Mouse (Mus musculus): ENCODE measurements around the gene Fam227a. TPM values are rescaled to one million over a fixed set of nuclear protein-coding genes. Genes with fewer than 3 reads are reported as not detected.
A peak's percentile ranks its signal among the peaks of the same experiment; 100 is the strongest.

Gene Fam227a
- polyA plus RNA-seq, 1 experiment from 2014 or later, result 3.3 TPM

- no peak for ATAC-seq (replicated peaks; ENCODE audit: insufficient number of reproducible peaks, low FRiP score, low TSS enrichment, low read depth)
- peak overlapping the region; percentile 89 for H3K27ac ChIP-seq (replicated peaks; ENCODE audit: low read depth, low read length)
- no peaks in the 10 kb centered on the region for H3K9me3 ChIP-seq (replicated peaks; ENCODE audit: control insufficient read depth, low read length)
- peak overlapping the region; percentile 83 for H3K9ac ChIP-seq (replicated peaks; ENCODE audit: low read length)
- no peaks in the 10 kb centered on the region for H3K4me1 ChIP-seq (ENCODE audit: control insufficient read depth, insufficient read depth, low read length)
- H3K4me3 ChIP-seq (ENCODE audit: low read depth, low read length), result peak overlapping the region; percentile 77
- 5% methylated on average over 16 of the region's 16 CpGs for WGBS
- no peaks in the 10 kb centered on the region for H3K36me3 ChIP-seq (replicated peaks; ENCODE audit: control insufficient read depth, insufficient read depth, low read depth, low read length)
- DNase-seq (ENCODE audit: low spot score), result peak; percentile 93
- no peaks in the 10 kb centered on the region for H3K27me3 ChIP-seq (ENCODE audit: control insufficient read depth, insufficient read depth, low read length)
- H3K4me2 ChIP-seq (ENCODE audit: low read depth, low read length), result peak overlapping the region; percentile 83
Observed at GRCm38 (mm10) chr15:79657837-79658530, 772 bp downstream of the Fam227a start.

GRCm38 (mm10) chr15:79656451-79656850 lies 2.3 kb downstream of the Fam227a start:
- Histone ChIP-seq H3K36me3 (replicated peaks; ENCODE audit: control insufficient read depth, insufficient read depth, low read depth, low read length) (no peaks in the 10 kb centered on the region), H3K9ac (replicated peaks; ENCODE audit: low read length) (no peak overlapping the region), H3K4me2 (ENCODE audit: low read depth, low read length) (no peak overlapping the region), H3K4me1 (ENCODE audit: control insufficient read depth, insufficient read depth, low read length) (no peaks in the 10 kb centered on the region), H3K27ac (replicated peaks; ENCODE audit: low read depth, low read length) (no peak overlapping the region), H3K27me3 (ENCODE audit: control insufficient read depth, insufficient read depth, low read length) (no peaks in the 10 kb centered on the region), H3K4me3 (ENCODE audit: low read depth, low read length) (no peak overlapping the region), H3K9me3 (replicated peaks; ENCODE audit: control insufficient read depth, low read length) (no peaks in the 10 kb centered on the region)
- no peak for DNase-seq (ENCODE audit: low spot score)
- 92% methylated on average over 14 of the region's 14 CpGs for WGBS
- ATAC-seq (replicated peaks; ENCODE audit: insufficient number of reproducible peaks, low FRiP score, low TSS enrichment, low read depth), result no peak

- ATAC-seq (replicated peaks; ENCODE audit: insufficient number of reproducible peaks, low FRiP score, low TSS enrichment, low read depth), result no peak
- WGBS, result 73% methylated on average over 4 of the region's 4 CpGs
Observed at GRCm38 (mm10) chr15:79651481-79651880, 7.3 kb downstream of the Fam227a start.

GRCm38 (mm10) chr15:79650569-79650968 lies 8.2 kb downstream of the Fam227a start:
- Histone ChIP-seq H3K4me2 (ENCODE audit: low read depth, low read length) (no peak overlapping the region), H3K4me1 (ENCODE audit: control insufficient read depth, insufficient read depth, low read length) (no peaks in the 10 kb centered on the region), H3K9me3 (replicated peaks; ENCODE audit: control insufficient read depth, low read length) (no peaks in the 10 kb centered on the region), H3K4me3 (ENCODE audit: low read depth, low read length) (no peak overlapping the region), H3K27ac (replicated peaks; ENCODE audit: low read depth, low read length) (no peak overlapping the region), H3K9ac (replicated peaks; ENCODE audit: low read length) (no peak overlapping the region), H3K36me3 (replicated peaks; ENCODE audit: control insufficient read depth, insufficient read depth, low read depth, low read length) (no peaks in the 10 kb centered on the region), H3K27me3 (ENCODE audit: control insufficient read depth, insufficient read depth, low read length) (no peaks in the 10 kb centered on the region)
- DNase-seq (ENCODE audit: low spot score) (peak; percentile 40), ATAC-seq (replicated peaks; ENCODE audit: insufficient number of reproducible peaks, low FRiP score, low TSS enrichment, low read depth) (no peak)

More at GRCm38 (mm10) chr15:79651481-79651880, 7.3 kb downstream of the Fam227a start:
- no peaks in the 10 kb centered on the region for H3K27me3 ChIP-seq (ENCODE audit: control insufficient read depth, insufficient read depth, low read length)
- H3K4me1 ChIP-seq (ENCODE audit: control insufficient read depth, insufficient read depth, low read length), result no peaks in the 10 kb centered on the region
- H3K9me3 ChIP-seq (replicated peaks; ENCODE audit: control insufficient read depth, low read length), result no peaks in the 10 kb centered on the region
- no peak overlapping the region for H3K4me2 ChIP-seq (ENCODE audit: low read depth, low read length)
- DNase-seq (ENCODE audit: low spot score), result peak; percentile 14
- no peak overlapping the region for H3K4me3 ChIP-seq (ENCODE audit: low read depth, low read length)
- no peak overlapping the region for H3K9ac ChIP-seq (replicated peaks; ENCODE audit: low read length)
- H3K27ac ChIP-seq (replicated peaks; ENCODE audit: low read depth, low read length), result no peak overlapping the region
- no peaks in the 10 kb centered on the region for H3K36me3 ChIP-seq (replicated peaks; ENCODE audit: control insufficient read depth, insufficient read depth, low read depth, low read length)

GRCm38 (mm10) chr15:79648130-79648529 lies 10.6 kb downstream of the Fam227a start:
- ATAC-seq (replicated peaks; ENCODE audit: insufficient number of reproducible peaks, low FRiP score, low TSS enrichment, low read depth), result no peak
- H3K36me3 ChIP-seq (replicated peaks; ENCODE audit: control insufficient read depth, insufficient read depth, low read depth, low read length), result no peaks in the 10 kb centered on the region
- no peaks in the 10 kb centered on the region for H3K27me3 ChIP-seq (ENCODE audit: control insufficient read depth, insufficient read depth, low read length)
- H3K9me3 ChIP-seq (replicated peaks; ENCODE audit: control insufficient read depth, low read length), result no peaks in the 10 kb centered on the region
- H3K4me3 ChIP-seq (ENCODE audit: low read depth, low read length), result no peak overlapping the region
- no peak overlapping the region for H3K27ac ChIP-seq (replicated peaks; ENCODE audit: low read depth, low read length)
- no peaks in the 10 kb centered on the region for H3K4me1 ChIP-seq (ENCODE audit: control insufficient read depth, insufficient read depth, low read length)
- H3K4me2 ChIP-seq (ENCODE audit: low read depth, low read length), result no peak overlapping the region
- H3K9ac ChIP-seq (replicated peaks; ENCODE audit: low read length), result no peak overlapping the region
- DNase-seq (ENCODE audit: low spot score), result no peak
- 83% methylated on average over 12 of the region's 12 CpGs for WGBS

- Histone ChIP-seq H3K4me1 (ENCODE audit: control insufficient read depth, insufficient read depth, low read length) (no peaks in the 10 kb centered on the region), H3K36me3 (replicated peaks; ENCODE audit: control insufficient read depth, insufficient read depth, low read depth, low read length) (no peaks in the 10 kb centered on the region), H3K4me3 (ENCODE audit: low read depth, low read length) (no peak overlapping the region), H3K9me3 (replicated peaks; ENCODE audit: control insufficient read depth, low read length) (no peaks in the 10 kb centered on the region), H3K27me3 (ENCODE audit: control insufficient read depth, insufficient read depth, low read length) (no peaks in the 10 kb centered on the region), H3K27ac (replicated peaks; ENCODE audit: low read depth, low read length) (no peak overlapping the region), H3K4me2 (ENCODE audit: low read depth, low read length) (no peak overlapping the region), H3K9ac (replicated peaks; ENCODE audit: low read length) (no peak overlapping the region)
- DNase-seq (ENCODE audit: low spot score) (no peak), ATAC-seq (replicated peaks; ENCODE audit: insufficient number of reproducible peaks, low FRiP score, low TSS enrichment, low read depth) (no peak)
- 79% methylated on average over 2 of the region's 2 CpGs for WGBS
Observed at GRCm38 (mm10) chr15:79645483-79645882, 13.3 kb downstream of the Fam227a start.

- ATAC-seq (replicated peaks; ENCODE audit: insufficient number of reproducible peaks, low FRiP score, low TSS enrichment, low read depth) (no peak), DNase-seq (ENCODE audit: low spot score) (no peak)
- Histone ChIP-seq H3K27me3 (ENCODE audit: control insufficient read depth, insufficient read depth, low read length) (no peaks in the 10 kb centered on the region), H3K4me1 (ENCODE audit: control insufficient read depth, insufficient read depth, low read length) (no peaks in the 10 kb centered on the region), H3K36me3 (replicated peaks; ENCODE audit: control insufficient read depth, insufficient read depth, low read depth, low read length) (no peaks in the 10 kb centered on the region), H3K27ac (replicated peaks; ENCODE audit: low read depth, low read length) (no peak overlapping the region), H3K9me3 (replicated peaks; ENCODE audit: control insufficient read depth, low read length) (no peaks in the 10 kb centered on the region), H3K4me3 (ENCODE audit: low read depth, low read length) (no peak overlapping the region), H3K4me2 (ENCODE audit: low read depth, low read length) (no peak overlapping the region), H3K9ac (replicated peaks; ENCODE audit: low read length) (no peak overlapping the region)
- 73% methylated on average over 12 of the region's 12 CpGs for WGBS
Observed at GRCm38 (mm10) chr15:79641135-79641817, 17.5 kb downstream of the Fam227a start.

GRCm38 (mm10) chr15:79630471-79630870 lies 28.3 kb downstream of the Fam227a start:
- Histone ChIP-seq H3K9me3 (replicated peaks; ENCODE audit: control insufficient read depth, low read length) (no peaks in the 10 kb centered on the region), H3K4me3 (ENCODE audit: low read depth, low read length) (no peak overlapping the region), H3K36me3 (replicated peaks; ENCODE audit: control insufficient read depth, insufficient read depth, low read depth, low read length) (no peaks in the 10 kb centered on the region; the same call in 1 of the 2 replicates), H3K27me3 (ENCODE audit: control insufficient read depth, insufficient read depth, low read length) (no peaks in the 10 kb centered on the region), H3K9ac (replicated peaks; ENCODE audit: low read length) (no peak overlapping the region), H3K27ac (replicated peaks; ENCODE audit: low read depth, low read length) (no peak overlapping the region), H3K4me1 (ENCODE audit: control insufficient read depth, insufficient read depth, low read length) (no peaks in the 10 kb centered on the region), H3K4me2 (ENCODE audit: low read depth, low read length) (no peak overlapping the region)
- WGBS, result 66% methylated on average over 2 of the region's 2 CpGs
- no peak for DNase-seq (ENCODE audit: low spot score)
- ATAC-seq (replicated peaks; ENCODE audit: insufficient number of reproducible peaks, low FRiP score, low TSS enrichment, low read depth), result no peak
